Mouse (Mus musculus): ENCODE data around the gene Ptprk.

Gene Ptprk

DNA sequence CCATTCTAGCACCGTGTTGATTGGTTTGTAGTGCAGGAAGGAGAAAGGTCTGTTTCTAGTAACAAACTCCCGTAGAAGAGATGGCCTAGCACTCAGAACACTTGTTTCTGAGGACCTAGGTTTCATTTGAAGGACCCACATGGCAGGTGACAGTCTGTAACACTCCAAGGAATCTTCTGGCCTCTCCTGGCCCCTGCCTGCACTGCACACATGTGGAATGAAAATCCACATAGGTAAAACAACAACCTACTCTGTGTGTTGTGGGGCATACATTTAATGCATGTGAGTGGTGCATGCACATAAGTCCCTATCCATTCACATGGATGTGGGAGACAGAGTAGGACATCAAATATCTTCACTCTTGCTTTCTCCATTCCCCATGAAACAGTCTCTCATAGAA, 204.1 kb downstream of the Ptprk start:
- DNase-seq (ENCODE audit: low read depth, low spot score), result no peak

DNA sequence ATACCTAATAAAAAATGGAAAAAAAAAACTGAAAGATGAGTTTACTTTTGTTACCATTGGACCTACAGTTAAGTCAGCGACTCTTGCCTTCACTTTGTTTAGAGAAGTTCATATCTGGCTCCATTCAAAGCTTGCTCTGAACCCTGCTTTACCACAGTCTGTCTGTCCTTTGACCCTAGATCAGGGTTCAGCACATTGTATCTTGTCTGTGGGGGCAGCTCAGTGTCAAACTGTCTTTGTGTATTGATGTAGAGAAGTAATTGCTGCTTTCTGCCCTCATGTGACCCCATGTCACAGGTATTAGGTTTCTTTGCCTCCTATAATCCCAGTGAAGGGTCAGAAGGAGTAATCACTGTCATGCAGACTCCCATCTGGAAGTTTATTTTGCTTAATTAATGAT, 222.9 kb downstream of the Ptprk start:
- DNase-seq (ENCODE audit: low read depth, low spot score), result no peak

DNA sequence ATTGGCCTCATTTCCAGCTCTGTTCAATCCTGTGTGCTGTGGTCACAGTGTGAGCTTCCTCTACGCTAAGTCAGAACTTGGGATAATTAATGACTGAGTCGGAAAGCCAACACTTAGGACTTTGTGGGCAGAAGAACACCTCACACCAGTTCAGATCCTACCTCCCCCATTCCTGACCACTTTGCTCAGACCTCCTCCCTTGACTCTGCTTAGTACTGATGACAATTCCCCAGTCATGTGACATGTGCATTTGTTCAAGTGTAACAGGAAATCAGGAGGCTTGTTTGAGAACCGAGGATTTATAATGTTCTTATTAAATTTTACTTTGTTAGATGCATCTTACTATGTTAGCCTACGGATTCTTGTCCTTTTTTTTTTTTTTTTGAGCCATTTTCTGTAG, 224.6 kb downstream of the Ptprk start:
- DNase-seq (ENCODE audit: low read depth, low spot score), result no peak

DNA sequence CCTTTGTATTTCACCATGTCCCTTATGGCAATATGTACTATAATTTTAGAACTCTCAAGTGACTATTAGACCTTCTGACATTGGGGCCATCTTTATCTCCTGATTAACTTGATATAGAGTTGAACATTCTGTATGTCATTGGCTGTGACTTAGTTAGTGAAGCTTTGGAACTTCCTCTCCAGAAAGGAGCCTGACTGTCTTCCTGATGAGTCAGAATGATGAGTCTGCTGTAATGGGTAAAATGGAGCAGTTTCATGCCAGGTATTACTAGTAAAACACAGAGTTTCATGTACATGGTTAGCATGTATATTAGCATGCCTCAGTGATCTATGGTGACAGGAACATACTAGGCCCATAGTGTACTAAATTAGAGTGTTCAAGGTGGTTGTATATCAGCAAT, 229.2 kb downstream of the Ptprk start:
- no peak for DNase-seq (ENCODE audit: low read depth, low spot score)

DNA sequence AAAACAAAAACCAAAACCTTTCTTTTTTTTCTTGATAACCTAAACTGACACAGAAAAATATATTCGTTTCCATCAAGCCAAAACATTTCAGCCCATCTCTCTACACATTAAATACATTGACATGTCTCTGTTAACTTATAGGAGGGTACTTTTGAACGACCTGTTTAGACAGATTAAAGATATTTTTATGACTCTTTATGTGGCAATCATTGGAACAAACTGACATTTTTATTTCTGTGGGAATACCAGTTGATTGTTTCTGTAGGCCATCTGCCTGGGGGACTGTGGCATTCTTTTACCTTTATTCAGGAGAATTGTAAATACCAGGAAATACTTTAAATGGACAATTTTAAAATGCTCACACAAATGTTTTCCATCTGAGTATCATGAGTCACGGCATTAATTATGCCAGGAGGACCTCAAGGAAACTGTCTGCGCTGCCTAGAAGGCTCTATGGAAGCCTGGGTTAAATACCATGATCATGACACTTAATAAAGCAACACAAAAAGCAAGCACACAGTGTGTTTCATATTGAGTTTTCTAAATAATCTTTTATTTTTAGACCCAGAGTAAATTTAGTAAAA, 229.8 kb downstream of the Ptprk start:
- no peak for DNase-seq (ENCODE audit: low read depth, low spot score)

DNA sequence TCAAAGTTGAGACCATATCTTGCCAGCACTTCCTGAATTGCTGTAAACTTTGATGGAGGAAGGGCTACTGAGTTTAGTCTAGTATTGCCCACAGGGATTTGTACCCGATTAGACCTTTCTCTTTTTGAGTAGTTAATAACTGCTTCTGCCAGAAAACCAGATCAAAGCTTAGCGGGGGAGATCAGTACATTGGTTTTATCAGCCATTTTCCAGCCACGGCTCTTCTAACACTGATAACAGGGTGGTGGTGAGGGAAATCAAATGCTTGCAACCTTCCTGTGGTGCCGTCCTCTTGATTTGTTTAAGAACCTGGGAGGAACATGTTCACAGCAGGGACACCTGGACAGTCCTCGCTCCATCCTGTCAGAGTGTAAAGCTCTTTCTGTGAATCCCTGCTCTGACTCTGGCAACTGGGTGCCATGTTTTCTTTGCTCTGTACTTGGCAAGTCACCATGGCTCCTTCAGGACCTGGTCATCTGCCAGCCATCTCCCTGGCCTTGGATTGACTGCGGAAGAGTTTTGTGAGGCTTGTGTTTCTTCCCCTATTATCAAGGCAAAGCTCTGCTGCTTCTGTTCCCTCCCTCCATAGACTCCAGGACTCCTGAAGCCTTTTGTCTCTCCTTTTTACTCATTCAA, 231.9 kb downstream of the Ptprk start:
- DNase-seq (ENCODE audit: low read depth, low spot score), result peak; percentile 22

DNA sequence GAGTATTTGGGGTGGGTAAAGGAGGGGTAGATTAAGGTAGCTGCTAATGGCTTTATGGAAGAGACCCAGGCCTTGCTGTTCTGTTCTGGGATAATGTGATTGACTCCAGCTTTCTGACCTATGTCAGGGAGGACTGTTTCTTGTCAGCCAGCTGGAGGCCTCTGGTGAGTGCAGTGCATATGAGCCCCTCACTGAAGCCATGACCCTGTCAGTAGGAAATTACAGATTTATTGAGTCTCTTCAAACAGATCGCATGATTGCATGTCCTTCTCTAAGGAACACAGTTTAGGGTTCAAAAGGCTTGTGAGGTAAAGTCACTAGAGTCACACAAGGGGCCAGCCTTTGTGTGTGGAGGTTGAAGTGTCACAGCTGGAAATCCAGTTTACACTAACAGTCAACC, 236.7 kb downstream of the Ptprk start:
- DNase-seq (ENCODE audit: low read depth, low spot score), result no peak

DNA sequence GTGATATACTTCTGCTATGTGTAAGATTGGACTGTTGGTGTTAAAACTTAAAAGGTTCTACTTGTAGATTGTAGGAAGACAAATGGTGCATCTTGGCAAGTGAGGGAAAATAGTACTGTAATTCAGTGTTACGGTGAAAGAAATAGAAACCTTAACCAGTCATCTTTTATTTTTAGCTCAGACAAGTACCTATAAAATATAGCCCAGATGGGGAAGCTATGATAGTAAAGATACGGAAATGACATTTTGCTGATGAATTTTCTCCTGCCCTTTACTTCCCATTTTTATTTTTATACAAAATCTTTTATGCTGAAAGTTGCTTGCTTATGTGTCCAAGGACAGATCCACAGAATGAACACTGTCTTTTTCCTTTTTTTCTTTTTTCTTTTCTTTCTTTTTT, 248.4 kb downstream of the Ptprk start:
- DNase-seq (ENCODE audit: low read depth, low spot score), result no peak

DNA sequence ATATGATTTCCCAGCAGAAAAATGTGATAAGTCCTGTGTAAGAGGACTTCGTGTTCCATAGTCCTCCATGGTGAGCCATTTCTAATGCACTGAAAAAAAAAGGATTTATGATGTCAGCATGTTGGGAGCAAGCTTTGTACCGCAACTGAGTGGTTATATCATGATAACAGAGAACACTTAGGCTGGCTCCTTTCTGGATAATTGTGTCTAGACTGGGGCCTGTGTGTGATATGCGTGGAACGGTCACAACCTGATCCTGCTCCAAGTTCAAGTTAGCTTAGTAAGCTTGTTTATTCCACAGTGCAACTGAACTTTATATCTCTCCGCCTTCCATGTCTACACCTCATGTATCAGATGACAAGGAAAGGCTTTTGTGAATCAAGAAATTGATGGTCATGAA, 260.6 kb downstream of the Ptprk start:
- DNase-seq (ENCODE audit: low read depth, low spot score), result no peak

DNA sequence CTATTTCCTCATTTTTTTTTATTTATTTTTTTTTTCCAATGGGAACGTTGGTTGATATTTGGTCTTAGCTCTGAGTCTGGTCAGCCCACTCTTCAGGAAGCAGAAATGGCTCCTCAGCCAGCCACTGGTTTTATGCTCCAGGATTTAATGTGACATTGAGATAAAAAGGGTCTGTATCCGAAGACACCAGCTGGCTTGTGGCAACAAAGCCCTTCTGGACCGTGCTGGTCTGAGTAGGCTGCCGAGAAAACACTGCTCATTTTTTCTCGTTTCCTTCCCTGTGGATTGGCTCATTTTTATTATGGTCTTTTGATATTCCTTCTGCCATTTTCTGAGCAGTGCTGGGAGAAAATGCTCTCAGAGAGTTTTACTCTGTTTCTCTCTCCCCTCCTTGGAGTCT, 263.9 kb downstream of the Ptprk start:
- peak; percentile 21 for DNase-seq (ENCODE audit: low read depth, low spot score)

DNA sequence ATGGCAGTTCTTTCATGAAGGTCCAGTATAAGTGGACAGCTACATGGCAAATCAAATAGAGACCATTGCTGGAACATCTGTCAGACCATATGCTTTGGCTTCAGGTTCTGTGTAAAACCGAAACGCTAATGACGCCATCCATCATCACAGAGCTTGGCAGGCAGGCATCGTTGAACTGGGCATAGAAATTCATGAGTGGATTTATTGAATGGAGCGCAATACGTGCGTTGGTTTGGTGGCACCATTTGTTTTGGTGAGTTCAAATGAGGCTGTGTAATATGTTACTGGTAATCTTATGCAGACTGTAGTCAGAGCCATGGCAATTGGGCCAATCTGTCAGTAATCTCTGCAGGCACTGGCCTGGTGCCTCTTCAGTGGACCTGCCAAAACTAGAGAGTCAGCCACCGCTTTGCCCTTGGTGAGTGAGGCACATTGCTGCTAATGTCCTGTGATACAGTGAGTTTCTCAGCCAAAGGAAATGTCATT, 270.6 kb downstream of the Ptprk start:
- peak; percentile 87 for DNase-seq (ENCODE audit: low read depth, low spot score)

DNA sequence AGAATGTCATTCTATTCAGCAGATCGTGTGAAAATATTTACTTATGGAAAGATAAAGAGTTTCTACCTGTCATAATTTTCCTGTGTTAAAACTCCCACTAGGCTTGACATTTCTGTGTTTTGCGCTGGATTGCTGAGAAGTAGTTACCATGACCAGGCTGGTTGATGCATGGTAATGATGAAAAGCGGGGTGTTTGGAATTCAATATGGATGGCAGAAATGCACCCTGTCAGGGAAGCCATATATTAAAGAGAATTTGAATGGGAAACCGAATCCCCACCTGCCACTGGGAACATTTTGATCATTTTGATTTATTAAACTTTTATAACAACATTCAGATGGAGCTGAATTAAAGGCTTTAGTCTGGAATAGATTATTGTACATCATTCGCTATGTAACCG, 290.7 kb downstream of the Ptprk start:
- no peak for DNase-seq (ENCODE audit: low read depth, low spot score)

DNA sequence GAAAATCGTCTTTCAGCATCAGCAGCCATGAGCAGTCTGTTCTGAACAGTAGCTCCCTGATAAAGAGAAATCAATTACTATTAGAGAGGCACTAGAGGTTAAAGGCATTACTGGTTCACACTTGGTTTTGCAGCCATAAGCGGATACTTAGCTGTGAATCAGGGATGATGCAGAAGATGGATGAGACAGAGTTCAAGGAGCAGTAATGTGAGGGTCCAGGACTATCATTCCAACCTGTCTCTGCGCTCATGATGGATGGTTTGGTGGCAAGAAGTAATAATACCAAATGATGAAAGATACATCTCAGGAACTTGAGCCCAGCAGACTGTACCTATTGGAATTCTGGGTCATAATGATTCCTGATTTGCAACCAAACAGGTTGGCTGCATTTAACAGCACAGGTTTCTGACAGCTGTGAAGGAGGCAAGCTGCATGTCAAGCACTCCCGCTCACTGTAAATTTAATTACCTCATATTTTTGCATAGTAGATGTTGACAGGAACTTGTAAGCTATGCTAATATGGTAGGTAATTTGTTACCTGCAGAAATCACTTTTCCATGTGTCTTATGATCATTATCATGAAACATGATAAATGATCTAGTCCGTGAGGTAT, 291.6 kb downstream of the Ptprk start:
- DNase-seq (ENCODE audit: low read depth, low spot score), result no peak

DNA sequence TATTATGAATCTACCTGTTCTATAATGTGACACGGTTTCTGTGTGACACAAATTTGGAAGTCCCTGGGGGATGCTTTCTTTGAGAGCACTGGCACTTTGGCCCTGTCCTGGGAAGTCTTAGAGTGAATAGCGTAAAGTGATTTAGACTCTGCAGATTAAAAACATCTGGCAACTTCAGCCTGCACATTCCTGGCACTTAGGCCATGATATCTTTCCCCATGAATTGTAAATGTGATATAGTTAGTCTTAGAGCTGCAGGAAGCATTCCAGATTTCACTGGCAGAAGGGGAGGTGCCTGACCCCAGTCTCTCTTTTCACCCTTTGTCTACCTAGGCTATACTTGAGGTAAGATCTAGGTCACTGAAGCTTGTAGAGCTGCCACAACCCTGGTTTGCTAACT, 295.2 kb downstream of the Ptprk start:
- no peak for DNase-seq (ENCODE audit: low read depth, low spot score)

DNA sequence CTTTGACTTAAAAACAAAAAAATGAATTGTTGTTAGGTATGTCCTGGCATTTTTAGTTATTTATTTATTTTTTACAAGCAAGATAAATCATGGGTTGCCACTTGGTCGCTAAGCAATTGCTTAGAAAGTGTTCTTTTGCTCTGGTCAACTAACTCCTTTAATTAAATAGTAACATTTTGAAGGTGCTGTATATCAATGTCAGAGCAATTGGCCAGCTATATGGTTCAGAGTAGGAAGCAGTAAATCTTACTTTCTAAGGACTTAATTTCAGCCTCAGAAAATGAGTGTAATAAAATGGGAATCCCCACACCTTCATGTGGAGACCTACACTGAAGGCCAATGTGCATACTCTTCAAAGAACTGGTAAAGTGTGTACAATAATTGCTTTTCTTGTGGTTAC, 300.3 kb downstream of the Ptprk start:
- DNase-seq (ENCODE audit: low read depth, low spot score), result no peak

DNA sequence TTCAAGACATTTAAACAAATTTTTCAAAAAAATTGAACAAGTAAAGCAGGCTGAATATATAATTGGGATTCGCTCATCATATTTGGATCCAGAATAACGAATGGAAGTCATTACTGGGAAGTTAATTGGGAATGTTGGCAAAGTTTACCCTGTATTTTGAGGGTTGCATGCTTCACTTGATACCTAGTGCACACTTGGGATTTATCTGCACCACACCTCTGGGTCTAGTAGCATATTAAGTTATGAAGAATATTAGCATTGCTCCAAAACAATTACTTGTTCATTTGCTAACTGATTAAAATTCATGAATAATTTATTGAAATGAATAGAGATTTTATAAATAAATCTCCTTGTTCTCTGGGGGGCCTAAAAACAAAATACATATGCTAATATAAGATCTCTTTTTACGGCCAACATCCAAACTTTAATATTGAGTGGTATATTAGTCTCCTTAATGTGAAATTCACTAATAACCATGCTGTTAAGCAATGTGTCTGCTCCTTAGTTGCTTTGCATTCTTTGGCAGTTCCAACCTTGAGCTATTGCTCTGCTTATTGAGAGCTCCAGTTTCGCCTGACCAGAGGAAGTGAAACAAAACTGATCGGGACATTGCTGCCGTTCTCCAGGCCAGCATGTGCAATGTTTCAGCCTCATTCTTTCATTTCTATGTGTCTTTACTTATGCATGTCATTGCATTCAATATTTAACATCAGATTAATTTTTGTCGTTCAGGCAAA, 305.3 kb downstream of the Ptprk start:
- DNase-seq (ENCODE audit: low read depth, low spot score), result no peak

DNA sequence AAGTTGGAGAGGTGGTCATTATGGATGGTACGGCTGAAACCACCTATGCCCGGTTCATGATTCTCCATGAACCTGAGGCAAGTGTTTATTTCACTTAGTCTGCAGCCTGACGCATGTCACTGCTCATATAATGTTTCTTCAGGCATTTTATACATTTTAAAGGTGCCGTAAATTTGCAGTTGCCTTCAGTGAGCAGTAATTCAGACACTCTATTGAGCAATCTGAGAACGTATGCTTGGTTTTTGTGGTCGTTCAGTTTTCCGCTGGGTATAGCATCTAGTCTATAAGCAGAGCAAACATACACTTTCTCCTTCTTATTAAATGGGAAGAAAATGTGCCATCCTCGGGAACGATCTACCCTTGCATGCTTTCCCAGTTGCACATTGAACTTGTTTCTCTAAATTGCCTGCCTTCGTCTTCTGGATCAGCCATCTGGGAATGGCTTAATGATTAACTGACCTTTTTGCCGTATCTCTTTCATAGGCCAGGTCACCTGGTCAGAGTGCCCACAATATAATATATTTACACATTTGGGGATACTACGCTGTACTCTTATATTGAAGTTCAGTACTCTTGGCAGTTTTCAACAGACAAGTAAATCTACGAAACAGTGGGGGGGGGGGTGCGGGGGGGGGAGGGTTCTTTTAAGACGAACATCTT, 313.1 kb downstream of the Ptprk start:
- DNase-seq (ENCODE audit: low read depth, low spot score), result no peak

DNA sequence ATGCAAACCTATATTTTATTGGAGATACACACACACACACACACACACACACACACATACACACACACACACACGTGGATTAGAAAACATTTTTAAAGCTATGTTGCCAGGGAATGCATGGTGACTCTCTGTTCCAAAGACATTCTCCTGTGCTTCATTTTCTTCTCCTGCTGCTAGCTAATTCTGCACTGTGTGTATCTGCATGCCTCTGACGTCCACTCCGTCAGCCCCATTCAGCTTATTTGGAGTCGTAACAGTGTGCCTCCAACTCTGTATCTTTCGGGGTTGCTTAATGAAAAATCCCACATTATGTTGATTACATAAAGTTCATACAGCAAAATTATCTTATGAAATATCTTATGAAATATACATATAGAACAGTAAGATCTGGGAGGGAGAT, 316.5 kb downstream of the Ptprk start:
- DNase-seq (ENCODE audit: low read depth, low spot score), result no peak

DNA sequence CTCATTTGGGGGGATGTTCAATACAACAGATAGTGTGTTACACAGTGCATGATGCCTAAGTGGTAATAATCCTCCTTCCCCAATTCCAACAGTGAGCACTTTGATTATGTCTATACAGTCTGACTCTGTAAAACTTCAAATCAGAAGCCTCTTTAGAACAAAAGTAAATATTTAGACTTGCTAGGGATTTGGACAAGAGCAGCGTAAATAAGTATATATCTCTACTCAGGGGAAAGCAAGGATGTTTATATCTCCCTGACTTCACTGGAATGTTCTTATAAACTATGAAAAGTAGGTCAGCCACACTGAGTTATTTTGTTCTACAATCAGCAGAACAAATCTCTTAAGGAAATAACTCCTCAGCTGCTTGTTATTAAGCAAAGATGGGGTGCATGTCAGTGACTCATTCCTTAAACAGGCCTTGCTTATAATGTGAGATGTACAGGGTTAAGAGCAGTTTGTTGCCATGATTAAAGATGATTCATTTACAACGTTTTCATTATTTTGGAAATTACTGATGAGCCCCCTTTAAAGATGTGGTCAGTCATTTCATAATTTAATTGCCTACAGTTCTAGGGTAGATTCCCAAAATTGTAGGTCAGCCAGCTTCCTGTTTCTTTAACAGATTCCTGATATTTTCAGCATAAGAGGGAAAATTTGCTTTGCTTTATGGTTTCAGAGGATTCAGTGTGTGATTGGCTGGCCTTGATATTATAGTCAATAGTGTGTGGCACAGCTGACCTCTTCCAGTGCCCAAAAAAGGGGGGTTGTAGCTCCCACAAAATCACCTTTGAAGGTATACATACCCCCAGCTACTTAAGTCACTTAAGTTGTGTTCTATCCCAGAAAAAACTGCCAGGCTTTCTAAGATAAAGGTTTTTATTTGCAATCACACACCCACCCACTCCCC, 321.2 kb downstream of the Ptprk start:
- peak; percentile 38 for DNase-seq (ENCODE audit: low read depth, low spot score)

DNA sequence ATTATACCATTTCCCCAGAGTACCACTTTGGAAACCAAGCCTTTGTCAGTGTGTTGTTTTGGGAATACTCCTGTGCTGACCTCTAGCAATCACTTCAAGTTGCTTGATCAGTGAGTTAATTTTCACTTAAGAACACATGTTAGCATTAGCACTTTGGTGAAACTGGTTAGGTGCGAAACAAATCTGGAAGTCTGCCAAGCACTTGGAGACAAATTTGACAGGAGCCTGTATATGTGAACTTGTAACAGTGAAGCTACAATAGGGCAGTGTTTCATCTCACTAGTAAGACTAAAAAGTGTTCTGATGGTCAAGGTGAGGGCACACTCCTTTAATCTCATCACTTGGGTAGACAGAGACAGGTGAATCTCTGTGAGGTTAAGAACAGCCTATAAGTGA, 321.9 kb downstream of the Ptprk start:
- DNase-seq (ENCODE audit: low read depth, low spot score), result peak; percentile 24

DNA sequence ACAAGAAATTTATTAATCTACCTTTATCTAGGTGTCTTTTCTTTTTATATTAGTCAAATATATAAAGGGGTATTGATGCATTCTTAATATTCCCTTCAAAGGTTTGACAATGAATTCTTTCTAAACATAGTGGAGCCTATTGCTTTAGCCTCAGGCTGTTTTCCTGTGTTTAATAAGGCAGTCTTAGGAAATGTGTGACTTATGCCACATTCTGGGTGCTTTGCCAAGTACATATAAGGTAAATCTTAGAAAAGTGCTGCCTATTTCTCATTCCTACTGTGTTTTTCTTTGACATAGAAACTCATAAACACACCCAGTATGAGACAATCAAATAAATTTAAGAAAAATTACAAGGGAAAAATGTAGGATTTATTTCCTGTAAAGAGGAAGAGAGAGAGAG, 327.2 kb downstream of the Ptprk start:
- no peak for DNase-seq (ENCODE audit: low read depth, low spot score)
